Mouse (Mus musculus): ENCODE data around the gene Gm436.

The Gm436 gene

GRCm38 (mm10) chr4:144686268-144686667, at the start of gene Gm436:
TSS of gene Gm436 (minus strand) at chr4:144686368.
- no peak for DNase-seq

GRCm38 (mm10) chr4:144721304-144721703, 35.1 kb upstream of the Gm436 start, which contains the start of gene Gm13178:
TSS of gene Gm13178 (minus strand) at chr4:144721404.
- no peak for DNase-seq

- DNase-seq: no peak
These were observed 33.5 kb upstream of the Gm436 start for GRCm38 (mm10) chr4:144719691-144720090.

- DNase-seq: no peak
These were observed 32.1 kb upstream of the Gm436 start for GRCm38 (mm10) chr4:144718288-144718687.

DNA sequence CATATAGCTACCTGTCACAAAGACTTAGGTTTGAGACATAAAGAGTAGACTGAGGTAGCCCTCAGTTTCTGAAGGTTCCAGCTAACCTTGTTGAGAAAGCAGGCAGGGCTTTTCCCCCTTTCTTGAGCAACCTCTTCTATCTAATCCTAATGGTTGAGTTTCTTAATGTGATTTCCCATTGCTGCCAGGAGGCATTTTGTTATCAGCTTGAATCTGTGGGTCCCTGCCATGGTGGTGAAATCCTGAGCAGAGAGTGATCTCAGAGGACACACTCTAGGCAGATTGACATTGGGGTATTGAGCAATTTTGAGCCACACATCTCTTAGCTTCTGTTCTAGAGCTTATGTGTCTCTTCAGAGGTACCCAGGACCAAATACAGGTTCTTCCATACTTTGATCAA, 47.9 kb downstream of the Gm436 start:
- DNase-seq: no peak
